Mouse (Mus musculus): ENCODE data around the gene Eid3.

- TF ChIP-seq CTCF (conservative IDR thresholded peaks at IDR 0.05; ENCODE audit: insufficient read depth, insufficient read length, low read depth, low read length) = no peak
- no peak for TF ChIP-seq POLR2A (IDR thresholded peaks at IDR 0.05; ENCODE audit: low read depth, low read length)
Measured at GRCm38 (mm10) chr10:82817514-82817913, 48.9 kb upstream of the Eid3 start.

Data from kidney, adult 2 months (tissue).